22 mouse cellular contexts compared by ENCODE assay signal in genomic region chr15:88399989-88400388, GRCm38 (mm10).
DNase-seq lines count a peak whose midpoint lies in the region; TF ChIP-seq lines count a peak whose summit lies in the region.
"Had no signal": no experiment of that assay in that cellular context is flagged by ENCODE, and none has a peak within 500 bp of the region (broad histone marks: within the 10 kb centered on the region; RNA-seq: fewer than 3 reads in every experiment).

No protein-coding gene starts in this region.

- WGBS in olfactory bulb, adult 2 months = 80% methylated on average over 12 of the region's 12 CpGs
- WGBS in thymus, adult 2 months = 51% methylated on average over 12 of the region's 12 CpGs

- H3K4me1 ChIP-seq in testis, adult 2 months (ENCODE audit: control insufficient read depth, insufficient read depth, low read length) = peaks cover 13% of the 10 kb centered on the region
- peaks cover 21% of the 10 kb centered on the region for H3K4me1 ChIP-seq in olfactory bulb, adult 2 months (ENCODE audit: control insufficient read depth, insufficient read depth, low read length)
- H3K4me1 ChIP-seq in thymus, adult 2 months (replicated peaks; ENCODE audit: control insufficient read depth, insufficient read depth, low read length) = no peaks in the 10 kb centered on the region
- H3K4me1 ChIP-seq: embryonic facial prominence, embryonic 12.5 days had no signal

- no peak overlapping the region for H3K27ac ChIP-seq in testis, adult 2 months (ENCODE audit: control insufficient read depth, insufficient read depth, low read depth, low read length)
- H3K27ac ChIP-seq in olfactory bulb, adult 2 months (ENCODE audit: insufficient read depth, low read depth, low read length) = peak overlapping the region; percentile 2; the same call in 1 of the 2 replicates
- H3K27ac ChIP-seq in thymus, adult 2 months (ENCODE audit: control insufficient read depth, insufficient read depth, low read length) = no peak overlapping the region
- H3K27ac ChIP-seq: embryonic facial prominence, embryonic 10.5 days; embryonic facial prominence, embryonic 12.5 days; forebrain, embryonic 13.5 days; forebrain, embryonic 15.5 days had no signal

- no peaks in the 10 kb centered on the region for H3K27me3 ChIP-seq in testis, adult 2 months (ENCODE audit: control insufficient read depth, insufficient read depth, low read length)
- H3K27me3 ChIP-seq in thymus, adult 2 months (ENCODE audit: control insufficient read depth, insufficient read depth, low read length) = no peaks in the 10 kb centered on the region
- H3K27me3 ChIP-seq: CH12.LX; embryonic facial prominence, embryonic 12.5 days; forebrain, embryonic 15.5 days had no signal

- TF ChIP-seq POLR2A in testis, adult 2 months (IDR thresholded peaks at IDR 0.05; ENCODE audit: control insufficient read depth, low read depth, low read length) = peak; percentile 58; the same call in 1 of the 2 replicates
- TF ChIP-seq POLR2A in olfactory bulb, adult 2 months (IDR thresholded peaks at IDR 0.05; ENCODE audit: insufficient read depth, low read depth, low read length) = no peak
- no peak for TF ChIP-seq POLR2A in thymus, adult 2 months (IDR thresholded peaks at IDR 0.05; ENCODE audit: control insufficient read depth, extremely low read depth, insufficient read depth, low read length, poor library complexity)

- H3K4me3 ChIP-seq in testis, adult 2 months (ENCODE audit: control insufficient read depth, low read depth, low read length) = peak overlapping the region; percentile 73
- H3K4me3 ChIP-seq in olfactory bulb, adult 2 months (ENCODE audit: insufficient read depth, low read depth, low read length) = no peak overlapping the region
- H3K4me3 ChIP-seq in thymus, adult 2 months (ENCODE audit: control insufficient read depth, insufficient read depth, low read length) = no peak overlapping the region
- H3K4me3 ChIP-seq: embryonic facial prominence, embryonic 10.5 days; embryonic facial prominence, embryonic 12.5 days; forebrain, embryonic 13.5 days; forebrain, embryonic 15.5 days had no signal

- H3K36me3 ChIP-seq in testis, adult 2 months (ENCODE audit: control insufficient read depth, insufficient read depth, low read length) = no peaks in the 10 kb centered on the region
- H3K36me3 ChIP-seq in thymus, adult 2 months (ENCODE audit: control insufficient read depth, insufficient read depth, low read length) = no peaks in the 10 kb centered on the region
- H3K36me3 ChIP-seq: embryonic facial prominence, embryonic 10.5 days; embryonic facial prominence, embryonic 12.5 days; forebrain, embryonic 15.5 days had no signal

- no peak for TF ChIP-seq CTCF in testis, adult 2 months (IDR thresholded peaks at IDR 0.05; ENCODE audit: control insufficient read depth, insufficient read depth, insufficient replicate concordance, low read depth, low read length)
- no peak for TF ChIP-seq CTCF in olfactory bulb, adult 2 months (IDR thresholded peaks at IDR 0.05; ENCODE audit: insufficient read depth, low read depth, low read length)
- TF ChIP-seq CTCF in thymus, adult 2 months (IDR thresholded peaks at IDR 0.05; ENCODE audit: borderline replicate concordance, control insufficient read depth, extremely low read depth, insufficient read depth, low read length, poor library complexity) = no peak

- no peak for DNase-seq in testis, postnatal 10 days (ENCODE audit: low spot score)
- peak; percentile 29 for DNase-seq in ZHBTc4 (ENCODE audit: low read depth, low spot score)
- DNase-seq in thymus, adult 2 months = no peak
- no peak for DNase-seq in ovary, postnatal 36 days (ENCODE audit: low spot score)
- no peak for DNase-seq in MN1 (ENCODE audit: low spot score)
- DNase-seq: adrenal gland, adult 8-10 months; adrenal gland, postnatal 14 days; adrenal gland, postnatal 36 days; B cell, adult 2 months; cerebellum, adult 11-12 months; cerebellum, adult 2 months; cerebellum, adult 9-10 months; cerebellum, postnatal 10 days; cerebellum, postnatal 25 days; forebrain, postnatal 0 days had no signal
